Mouse (Mus musculus) lung, postnatal 10 days (tissue): ENCODE data around the gene Tra2a.

Experiments used
- DNase-seq: peaks from one replicate; pipeline ENCODE4 v3.0.0; 2021

Tra2a gene

DNA sequence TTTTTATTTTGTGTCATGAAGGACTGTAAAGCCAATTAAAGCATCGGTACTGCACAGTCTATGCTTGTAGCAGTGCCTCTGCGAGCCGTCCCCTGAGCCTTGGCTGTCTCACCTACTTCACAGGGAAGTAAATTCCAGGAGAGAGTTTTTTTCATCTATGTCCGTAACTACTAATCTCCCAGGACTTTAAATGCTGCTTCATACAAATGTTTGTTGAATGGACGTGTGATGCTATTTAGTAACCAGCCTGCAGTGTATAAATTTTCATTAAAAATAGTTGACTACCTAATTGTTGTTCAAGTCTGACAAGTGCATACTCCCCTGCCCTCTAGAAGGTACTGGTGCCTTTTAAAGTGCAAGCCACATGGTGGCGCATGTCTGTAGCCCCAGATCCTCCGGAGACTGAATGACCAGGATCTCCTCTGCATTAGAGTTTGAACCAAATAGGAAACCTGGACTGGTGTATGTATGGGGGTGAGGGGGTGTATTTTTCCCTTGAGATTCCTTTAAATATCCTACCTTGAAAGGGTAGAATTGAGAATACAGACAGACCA is 35.6 kb downstream of the Tra2a start:
- DNase-seq, result peak; percentile 58

DNA sequence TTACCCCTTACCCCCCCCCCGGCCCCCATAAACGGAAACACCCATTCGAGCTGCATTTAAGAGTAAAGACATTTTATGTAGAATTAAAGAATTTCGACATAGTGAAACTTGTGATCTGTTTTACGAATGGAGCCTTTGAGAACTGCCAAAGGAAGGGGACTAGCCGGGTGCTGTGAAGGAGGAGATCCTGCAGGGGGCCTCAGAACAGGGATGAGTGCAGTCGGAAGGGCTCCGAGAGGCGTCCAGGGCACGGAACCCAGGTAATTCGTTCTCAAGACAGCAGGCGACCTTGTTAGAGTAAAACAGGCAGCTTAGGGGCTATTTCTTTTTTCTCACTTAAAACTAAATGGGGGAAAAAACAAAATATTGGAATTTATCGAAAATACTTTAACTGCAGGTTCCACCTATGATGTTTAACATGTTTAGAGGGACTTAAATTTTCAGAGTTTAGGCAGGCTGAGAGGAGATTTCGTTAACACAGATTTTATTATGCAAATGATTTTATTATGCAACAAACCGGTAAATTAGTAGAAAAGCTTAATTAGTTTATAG is 36.6 kb downstream of the Tra2a start:
- DNase-seq, result peak; percentile 48

DNA sequence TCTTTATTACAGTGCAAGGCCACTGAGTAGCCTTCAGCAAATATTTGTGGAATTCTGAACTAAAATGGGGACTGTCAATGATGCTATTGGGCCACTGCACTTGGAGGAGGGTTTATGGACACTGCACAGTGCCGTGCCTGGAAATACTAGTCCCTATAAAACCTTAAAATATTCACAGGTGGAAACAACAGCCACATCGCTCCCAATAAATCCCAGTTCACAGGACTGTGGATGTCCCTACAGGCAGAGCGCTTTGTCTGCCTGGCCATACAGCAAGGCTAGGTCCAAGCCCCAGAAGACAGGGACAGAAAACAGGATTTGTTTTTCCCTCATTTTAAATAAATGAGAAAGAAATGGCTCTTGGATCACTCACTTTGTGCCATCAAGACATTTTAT is 38.1 kb downstream of the Tra2a start:
- DNase-seq, result no peak

DNA sequence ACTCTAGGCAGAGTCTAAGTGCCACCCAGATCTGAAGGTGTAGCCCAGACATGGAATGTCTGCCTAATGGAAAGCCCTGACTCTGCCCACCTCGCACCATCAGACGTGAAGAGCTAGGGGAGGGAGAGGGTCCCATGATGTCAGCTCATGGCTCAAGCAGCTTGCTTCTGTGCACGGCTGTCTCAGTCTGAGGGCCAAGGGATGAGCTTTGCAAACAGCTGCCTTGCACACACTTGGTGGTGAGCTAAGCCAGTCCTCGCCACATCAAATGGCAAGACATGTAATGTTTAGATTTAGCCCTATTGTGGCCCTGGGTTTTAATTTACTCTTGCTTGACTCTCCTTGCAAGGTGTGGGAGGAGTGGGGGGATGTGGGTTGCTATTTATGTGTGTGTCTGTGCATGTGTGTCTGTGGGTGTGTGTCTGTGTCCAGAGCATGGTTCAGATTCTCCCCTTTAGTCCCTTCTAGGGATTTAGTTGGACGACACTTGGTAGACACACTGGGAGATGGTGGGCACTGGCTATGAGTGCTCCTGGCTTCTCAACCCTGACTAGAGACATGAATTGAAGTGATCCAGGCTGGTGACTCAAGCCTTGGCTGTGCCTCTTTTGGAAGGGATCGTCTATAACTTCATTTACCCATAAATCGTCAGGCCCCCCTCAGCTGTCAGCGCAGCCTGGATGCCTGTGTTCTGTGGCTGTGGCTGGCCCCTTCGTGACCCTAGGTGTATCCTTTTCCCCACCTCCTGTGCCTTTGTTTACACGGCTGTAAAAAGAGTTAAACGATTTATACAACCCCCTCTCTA is 38.7 kb downstream of the Tra2a start:
- DNase-seq, result no peak

DNA sequence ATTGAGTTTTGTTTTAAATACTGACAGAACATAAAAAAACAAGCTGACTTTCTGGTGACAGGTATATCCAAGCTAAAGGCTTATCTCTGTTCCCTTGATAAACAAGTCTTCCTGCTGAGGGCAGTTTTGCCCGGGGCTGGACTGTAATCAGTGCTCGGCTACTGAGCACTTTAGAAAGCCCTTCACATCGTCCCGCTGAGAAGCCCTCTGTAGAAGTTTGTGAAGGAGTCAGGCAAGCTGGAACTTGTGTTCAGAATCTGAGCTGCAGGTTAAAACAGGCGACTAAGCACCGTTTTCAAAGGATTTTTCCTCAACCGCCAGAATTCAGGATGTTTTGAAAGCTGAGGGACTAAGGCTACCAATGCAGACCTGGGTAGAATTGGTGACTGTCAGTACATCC is 41.9 kb downstream of the Tra2a start:
- DNase-seq, result no peak

DNA sequence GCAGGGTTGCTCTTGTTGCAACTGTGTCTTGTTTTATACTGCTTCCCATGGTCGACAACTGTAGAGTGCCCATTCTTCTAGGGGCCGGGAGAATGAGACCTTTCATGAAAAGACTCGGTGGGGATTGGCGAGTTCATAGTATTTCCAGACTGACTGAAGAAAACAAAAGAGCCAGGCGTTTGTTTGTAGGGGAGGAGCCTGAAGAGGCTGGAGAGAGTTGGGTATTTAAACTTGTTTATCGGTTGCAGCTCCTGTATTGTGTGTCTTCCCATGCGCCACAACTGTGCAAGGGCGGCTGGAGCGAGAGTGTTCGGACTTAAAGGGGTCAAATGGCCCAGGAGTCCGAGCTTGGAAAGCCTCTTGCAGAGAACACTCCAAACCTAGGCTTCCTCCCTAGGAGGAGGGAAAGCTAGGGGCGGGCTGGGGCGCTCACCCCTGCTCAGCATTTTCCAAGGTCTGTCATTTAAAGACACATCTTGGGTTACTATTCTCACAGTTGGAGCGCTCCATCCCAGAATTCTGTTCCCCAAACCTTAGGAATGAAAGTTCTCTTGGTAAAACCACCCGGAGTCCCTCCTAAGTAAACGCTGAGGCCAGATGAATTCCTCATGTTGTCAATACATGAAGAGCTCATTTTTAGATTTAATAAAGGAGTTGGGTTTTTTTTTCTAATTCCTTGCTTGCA is 43.8 kb downstream of the Tra2a start:
- DNase-seq, result no peak

DNA sequence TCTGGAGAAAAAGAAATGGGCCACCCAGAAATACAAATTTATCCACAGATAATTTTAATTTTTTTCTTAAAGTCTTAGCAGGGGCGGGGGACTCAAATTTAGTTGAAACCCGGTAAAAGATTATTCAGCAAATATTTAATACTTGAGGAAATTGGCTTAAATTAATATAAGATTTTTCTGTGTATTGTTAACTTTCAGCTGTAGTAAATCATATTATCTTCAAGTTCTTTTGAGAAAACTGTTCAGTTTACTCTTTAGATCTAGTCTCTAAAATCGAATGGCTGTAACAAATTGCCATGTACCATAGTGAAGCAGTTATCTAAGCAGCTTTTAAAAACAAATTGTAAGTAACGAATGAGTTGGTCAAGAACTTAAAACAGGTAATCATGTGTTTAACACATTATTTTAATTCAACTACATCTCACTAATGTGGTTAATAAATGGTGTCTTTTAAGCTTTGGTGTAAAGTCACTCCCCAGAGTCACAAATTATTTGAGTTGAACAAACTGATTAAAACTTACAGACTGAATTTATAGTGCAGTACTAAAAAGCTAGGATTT is 44.8 kb downstream of the Tra2a start:
- DNase-seq, result no peak

DNA sequence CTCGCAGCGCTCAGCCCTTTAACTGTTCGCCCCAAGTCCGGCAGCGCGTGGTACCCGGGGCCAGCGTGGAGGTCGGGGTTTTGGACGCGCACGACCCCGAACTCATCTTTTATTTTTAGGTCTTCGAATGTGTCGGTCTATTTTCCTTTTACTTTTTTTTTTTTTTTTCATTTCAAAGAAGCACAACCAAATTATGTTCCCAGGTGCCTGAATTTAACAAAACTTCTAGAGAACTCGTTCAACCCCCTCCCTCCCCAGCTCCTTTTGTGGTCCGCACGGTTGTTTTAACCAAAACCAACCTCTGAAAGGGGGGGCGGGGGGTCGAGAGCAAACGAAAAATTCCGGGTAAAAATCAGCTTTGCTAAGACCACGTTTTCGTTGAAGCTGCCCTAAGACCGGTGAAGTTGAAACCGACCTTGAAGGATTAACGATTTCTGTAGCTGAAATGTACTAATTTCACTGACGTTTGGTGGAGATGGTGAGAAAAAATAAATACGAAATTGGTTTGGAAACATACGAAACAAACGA is 45.5 kb downstream of the Tra2a start:
- no peak for DNase-seq

DNA sequence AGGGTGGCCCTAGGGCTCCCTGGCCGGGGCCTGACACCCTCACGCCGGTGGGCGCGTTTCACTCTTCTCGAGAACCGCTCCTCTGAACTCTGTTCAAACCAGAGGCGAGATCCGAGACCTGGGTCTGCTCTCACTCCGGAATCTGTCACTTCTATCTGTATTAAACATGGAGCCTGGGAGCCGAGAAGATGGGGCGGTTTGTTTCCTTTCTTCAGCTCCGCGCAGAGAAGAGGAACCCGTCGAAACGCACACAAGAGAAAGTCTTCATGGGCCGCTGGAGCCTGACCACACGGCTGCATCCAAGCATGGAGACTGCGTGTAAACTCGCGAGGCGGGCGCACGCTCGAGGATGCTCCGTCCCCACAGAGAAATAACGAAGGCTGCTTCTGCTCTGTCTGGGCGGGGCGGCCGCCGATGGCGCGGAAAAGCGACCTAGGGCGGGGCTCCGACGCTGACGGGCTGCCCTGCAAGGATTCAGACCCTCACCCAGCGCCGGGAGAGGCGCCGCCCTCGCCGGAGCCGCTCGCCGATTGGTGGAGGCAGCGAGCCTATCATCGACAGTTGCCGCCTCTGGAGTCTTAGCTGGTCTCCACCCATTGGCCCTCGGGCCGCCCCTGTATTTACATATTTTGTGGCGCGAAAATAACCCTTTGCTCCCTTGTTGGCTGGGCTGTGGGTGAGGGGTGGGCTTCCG is 46.1 kb downstream of the Tra2a start:
- peak; percentile 92 for DNase-seq

DNA sequence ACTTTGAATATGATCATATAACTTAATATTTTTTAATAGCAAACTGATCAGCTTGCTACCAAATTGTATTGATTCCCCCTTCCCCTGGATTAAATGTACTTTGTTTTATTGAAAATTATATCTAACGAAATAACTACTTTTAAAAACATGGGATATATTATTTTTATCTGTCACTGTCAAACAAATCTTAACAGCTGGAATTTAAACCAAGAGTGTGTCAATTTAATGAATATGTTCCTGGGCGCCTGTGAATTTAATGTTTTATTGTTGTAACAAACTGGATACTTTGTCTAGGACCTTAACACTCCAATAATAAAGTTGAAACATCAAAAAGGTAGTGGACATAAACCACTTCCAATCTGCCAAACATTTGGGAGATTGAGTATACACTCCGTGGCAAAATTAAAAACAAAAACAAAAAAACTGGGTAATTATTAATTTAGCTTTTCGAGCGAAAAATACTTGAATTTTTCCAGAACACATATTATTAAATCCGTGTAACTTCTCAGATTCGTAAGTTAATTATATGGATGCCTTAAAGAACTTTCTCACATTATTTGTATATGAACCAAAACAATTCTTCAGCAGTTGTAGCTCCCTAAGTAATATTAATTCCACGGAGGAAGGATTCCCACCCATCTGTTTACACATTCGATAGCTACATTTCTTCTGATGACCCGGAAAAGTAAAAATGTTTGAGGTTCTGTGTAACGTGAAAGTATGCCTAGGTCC is 46.9 kb downstream of the Tra2a start:
- DNase-seq, result no peak

DNA sequence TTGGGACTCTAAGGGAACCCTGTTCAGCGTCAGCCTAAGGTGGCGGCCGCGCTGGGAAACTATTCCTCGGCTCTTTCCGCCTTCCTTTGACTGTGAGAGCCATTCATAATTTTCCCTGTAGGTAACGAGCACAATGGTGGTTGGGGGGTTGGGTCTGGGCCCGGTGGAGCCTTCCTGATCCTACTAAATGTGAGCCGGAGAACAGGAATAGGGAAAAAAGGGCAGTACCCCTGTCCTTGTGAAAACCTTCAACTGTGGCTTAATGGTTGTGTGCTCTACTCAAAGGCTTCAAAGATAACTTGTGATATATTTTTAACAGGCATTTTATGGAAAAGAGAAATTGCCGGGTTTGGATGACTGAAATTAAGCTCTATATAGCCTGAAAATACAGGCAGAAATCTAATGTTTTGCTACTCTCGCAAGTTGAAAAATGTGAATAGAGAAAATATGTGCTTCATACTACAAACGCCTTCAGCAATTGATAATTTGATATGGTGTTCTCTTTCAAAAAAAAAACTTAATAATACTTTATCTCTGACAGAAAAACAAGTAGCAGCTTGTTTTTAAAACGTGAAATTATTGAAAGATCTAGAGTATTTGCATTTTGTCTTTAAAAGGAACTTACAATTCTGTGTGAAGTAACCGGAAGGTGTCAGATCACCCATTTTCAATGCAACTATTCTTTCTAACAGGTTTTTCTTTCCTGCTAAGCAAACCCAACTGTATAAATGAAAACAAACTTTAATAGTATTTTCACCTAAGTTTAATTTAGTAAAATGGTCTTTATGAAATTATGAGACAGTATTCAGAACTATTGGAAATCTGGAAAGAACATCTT is 47.9 kb downstream of the Tra2a start:
- DNase-seq, result no peak

DNA sequence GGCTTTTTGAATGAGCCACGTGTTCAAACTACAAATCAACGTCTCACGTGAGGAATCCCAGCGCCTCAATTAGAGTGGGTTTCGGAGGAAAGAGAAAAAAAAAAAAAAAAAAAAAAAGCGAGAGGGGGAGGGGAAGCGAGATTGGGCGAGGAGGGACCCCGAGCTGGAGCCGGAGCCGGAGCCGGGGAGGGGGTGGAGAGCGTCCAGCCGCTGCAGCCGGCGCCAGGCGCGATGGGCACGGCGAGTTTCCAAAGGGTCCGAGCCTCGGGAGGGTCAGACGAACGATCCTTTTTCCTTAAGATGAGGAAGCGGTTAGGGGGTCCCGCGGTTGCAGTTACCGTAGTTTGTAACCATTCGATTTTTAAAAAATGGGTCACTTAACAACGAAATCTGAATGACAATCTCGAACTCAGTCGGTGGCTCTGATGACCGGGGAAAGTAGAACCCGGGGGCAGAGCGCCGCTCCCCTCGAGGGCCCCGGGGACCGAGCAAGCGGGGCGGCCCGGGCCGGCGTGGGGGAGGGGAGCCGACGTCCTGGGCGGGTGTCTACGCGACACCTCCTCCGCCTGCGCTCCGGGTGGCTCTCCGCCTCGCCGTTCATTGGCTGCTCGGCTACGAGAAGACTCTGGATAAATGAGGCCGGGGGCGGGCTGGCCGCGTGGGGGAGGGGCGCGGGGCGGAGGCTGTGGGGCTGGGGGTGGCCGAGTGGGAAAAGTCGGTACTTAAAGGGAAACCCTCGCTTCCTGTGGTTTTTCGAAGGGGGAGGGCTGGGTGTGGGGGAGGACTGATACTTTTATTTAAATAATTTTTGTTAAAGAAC is 48.7 kb downstream of the Tra2a start, which contains the start of gene Igf2bp3:
TSS of gene Igf2bp3 (minus strand) at position 30 of the 820 bp plus-strand sequence.
- DNase-seq, result peak; percentile 72

DNA sequence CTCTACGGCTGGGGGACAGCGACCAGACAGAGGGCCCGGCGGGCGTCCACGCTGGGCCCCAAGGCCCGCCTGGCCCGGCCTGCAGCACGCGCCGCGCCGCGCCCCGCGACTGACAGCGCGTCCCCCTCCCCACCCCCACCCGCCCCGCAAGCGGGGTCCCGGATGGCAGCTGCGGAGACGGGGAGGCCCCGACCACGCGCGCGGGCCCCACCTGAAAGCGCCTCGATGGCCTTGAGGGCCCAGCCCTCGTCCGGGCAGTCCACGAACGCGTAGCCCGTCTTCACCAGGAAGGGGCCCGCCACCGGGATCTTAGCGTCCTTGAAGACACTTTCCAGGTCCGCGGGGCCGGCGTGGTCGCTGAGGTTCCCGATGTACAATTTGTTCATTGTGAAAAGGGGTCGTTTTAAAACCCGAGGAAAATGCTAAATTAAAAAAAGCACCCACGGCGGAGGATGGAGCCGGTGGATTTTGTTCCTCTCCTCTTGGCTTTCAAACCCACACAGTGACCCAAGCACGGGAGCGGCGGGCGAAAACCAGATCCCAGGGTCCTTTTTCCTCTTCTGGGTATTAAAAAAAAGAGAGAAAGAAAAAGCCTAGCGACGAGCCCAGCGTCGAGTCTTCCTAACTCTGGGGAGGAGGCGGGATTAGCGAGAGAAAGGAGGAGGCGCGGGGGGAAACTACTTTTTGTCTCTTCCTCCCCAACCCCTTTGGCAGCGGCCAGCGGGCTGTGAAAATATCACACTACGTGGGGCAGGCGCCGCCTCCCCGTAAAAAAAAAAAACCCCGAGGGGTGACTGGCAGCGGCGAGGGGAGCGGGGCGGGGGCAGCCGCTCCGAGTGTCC is 49.5 kb downstream of the Tra2a start:
- DNase-seq, result peak; percentile 56

DNA sequence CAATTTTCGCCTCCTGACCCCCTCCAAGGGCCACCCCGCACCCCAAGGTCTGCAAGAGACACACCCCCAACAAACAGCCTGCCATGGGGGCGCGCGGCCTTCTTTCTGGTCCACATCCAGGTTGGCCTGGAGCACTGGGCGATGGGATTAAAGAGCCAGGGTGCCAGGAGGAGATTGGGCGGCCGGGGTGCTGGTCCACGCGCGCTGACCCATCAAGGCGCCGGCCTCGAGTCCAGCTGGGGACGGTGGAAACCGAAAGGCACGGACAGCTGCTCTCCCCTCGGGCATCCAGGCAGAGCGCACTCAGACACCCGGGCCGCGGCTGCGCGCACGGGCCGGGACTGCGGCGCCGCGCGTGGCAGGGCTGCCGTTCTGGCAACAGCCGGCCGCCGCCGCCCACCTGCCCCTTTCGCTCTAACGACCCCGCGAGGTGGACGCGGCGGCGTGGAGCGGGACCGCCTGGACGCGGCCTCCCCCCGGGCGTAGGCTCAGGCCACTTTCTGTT is 50.2 kb downstream of the Tra2a start:
- DNase-seq, result peak; percentile 48

DNA sequence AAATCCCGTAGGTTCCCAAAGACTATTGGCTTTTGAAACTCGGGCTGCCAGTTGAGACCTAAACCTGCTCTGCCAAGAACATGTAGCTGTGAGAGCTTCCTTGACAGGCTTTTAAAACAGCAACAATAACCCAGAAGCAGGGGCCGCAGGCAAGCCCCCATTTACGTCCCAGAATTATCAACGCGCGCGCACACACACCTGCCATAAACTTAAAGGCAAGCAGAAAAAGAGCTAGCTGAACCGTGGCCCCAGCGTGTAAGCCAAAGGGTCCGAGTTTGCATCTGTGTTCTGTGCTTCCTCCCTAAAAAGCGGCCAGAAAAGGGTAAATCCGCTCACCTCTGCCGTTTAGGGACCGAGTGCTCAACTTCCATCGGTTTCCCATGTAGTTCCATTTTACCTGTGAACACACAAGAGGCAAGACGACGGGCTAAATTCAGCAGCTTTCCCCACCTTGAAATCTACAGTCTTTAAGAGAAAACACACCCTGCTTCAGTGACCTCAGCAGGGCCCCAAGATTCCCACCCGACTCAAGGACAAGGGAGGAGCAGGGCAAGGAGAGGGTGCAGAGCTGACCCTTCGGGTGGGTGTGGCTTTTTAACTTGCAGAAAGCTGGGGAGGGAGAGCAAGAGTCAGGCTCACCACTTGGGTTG is 50.8 kb downstream of the Tra2a start:
- no peak for DNase-seq

DNA sequence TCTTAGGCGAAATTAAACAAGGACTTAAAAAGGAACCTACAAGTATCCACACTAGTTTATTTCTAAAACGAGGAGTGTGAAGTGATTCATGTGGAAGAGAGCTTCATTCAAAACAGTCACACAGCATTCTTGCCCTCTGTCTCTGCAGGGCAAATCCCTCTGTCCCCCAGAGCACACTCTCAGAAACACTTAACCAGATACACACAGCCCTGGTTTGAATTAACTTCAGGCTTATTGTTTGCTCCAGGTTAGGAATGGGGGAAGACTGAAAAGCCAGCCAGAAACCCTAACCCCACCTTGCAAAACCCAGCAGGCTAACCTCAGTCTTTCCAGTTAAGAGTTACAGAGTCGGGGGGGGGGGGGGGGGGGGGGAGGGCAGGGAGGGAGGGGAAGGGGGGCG is 51.7 kb downstream of the Tra2a start:
- no peak for DNase-seq

DNA sequence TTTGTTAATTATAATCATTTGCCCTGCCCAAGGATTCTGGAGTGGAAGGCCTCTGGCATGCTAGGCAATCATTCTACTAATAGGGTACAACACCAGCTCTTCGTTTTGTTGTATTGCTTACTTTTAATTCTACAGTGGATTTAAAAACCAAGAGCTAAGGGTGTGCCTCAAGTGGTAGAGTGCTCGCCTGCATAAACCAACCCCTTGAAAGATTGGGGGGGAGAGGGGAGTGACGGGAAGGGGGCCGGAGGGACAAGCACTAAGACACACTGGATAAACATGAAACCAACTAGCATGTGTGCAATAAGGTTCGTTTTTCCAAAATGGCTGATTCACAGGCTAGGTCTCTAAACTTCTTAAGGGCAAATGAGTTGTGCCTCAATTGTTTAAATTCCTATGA is 52.2 kb downstream of the Tra2a start:
- DNase-seq, result no peak
